Mouse (Mus musculus) midbrain, embryonic 11.5 days (tissue): ENCODE data around the gene E030018B13Rik. TPM values are rescaled to one million over a fixed set of nuclear protein-coding genes. Genes with fewer than 3 reads are reported as not detected.

ENCODE experiments used
- ATAC-seq: fragments of 200-750 bp; cut with Nextera tagmentation; 2 replicates; pipeline ENCODE4 v1.8.0; 2017; ENCODE audit warnings: moderate TSS enrichment, moderate library complexity; ENCODE audit not compliant: low FRiP score
- DNase-seq: peaks from one replicate; pipeline ENCODE4 v3.0.0; 2015; ENCODE audit warnings: low spot score; ENCODE audit errors: missing footprints
- H3K27ac ChIP-seq: fragments of 300-500 bp; sonication (generic); 2 replicates; pipeline ENCODE4 v1.5.1; 2014; ENCODE audit warnings: low read depth, low read length
- H3K27me3 ChIP-seq: fragments of 300-500 bp; sonication (generic); 2 replicates; pipeline ENCODE4 v1.6.1; 2014; ENCODE audit warnings: mild to moderate bottlenecking, low read length, moderate library complexity, mixed read lengths; ENCODE audit not compliant: control insufficient read depth, insufficient read depth
- H3K36me3 ChIP-seq: fragments of 300-500 bp; sonication (generic); 2 replicates; pipeline ENCODE4 v1.6.1; 2014; ENCODE audit warnings: mild to moderate bottlenecking, low read length, moderate library complexity, mixed read lengths; ENCODE audit not compliant: control insufficient read depth, insufficient read depth
- H3K4me1 ChIP-seq: fragments of 300-500 bp; sonication (generic); 2 replicates; pipeline ENCODE4 v1.6.1; 2014; ENCODE audit warnings: low read length; ENCODE audit not compliant: control insufficient read depth, insufficient read depth
- H3K4me2 ChIP-seq: fragments of 300-500 bp; sonication (generic); 2 replicates; pipeline ENCODE4 v1.6.1; 2014; ENCODE audit warnings: mild to moderate bottlenecking, moderate library complexity
- H3K4me3 ChIP-seq: fragments of 300-500 bp; sonication (generic); 2 replicates; pipeline ENCODE4 v1.5.1; 2014; ENCODE audit warnings: low read depth, low read length
- H3K9ac ChIP-seq: fragments of 300-500 bp; sonication (generic); 2 replicates; pipeline ENCODE4 v1.6.1; 2014; ENCODE audit warnings: low read length
- H3K9me3 ChIP-seq: fragments of 300-500 bp; sonication (generic); 2 replicates; pipeline ENCODE4 v1.6.1; 2016; ENCODE audit warnings: low read length; ENCODE audit not compliant: control insufficient read depth
- whole genome bisulfite sequencing: fragments of 180-500 bp; shearing (Covaris S2); extraction: QIAGEN DNeasy Blood & Tissue Kit; methylation state at CpG from one replicate; pipeline ENCODE4 v1.1.7; 2014; 5-methylcytosine and 5-hydroxymethylcytosine counted together
- polyA plus RNA-seq: library from polyadenylated mRNA; unstranded; fragments of >200 nt; fragmentation: Nextera tagmentation; extraction: Ambion mirVana; gene quantifications from 2 replicates; pipeline ENCODE4 v1.2.1, GENCODE M21; 2014

E030018B13Rik gene
- polyA plus RNA-seq, 1 experiment from 2014 or later: 0.14 TPM

DNA sequence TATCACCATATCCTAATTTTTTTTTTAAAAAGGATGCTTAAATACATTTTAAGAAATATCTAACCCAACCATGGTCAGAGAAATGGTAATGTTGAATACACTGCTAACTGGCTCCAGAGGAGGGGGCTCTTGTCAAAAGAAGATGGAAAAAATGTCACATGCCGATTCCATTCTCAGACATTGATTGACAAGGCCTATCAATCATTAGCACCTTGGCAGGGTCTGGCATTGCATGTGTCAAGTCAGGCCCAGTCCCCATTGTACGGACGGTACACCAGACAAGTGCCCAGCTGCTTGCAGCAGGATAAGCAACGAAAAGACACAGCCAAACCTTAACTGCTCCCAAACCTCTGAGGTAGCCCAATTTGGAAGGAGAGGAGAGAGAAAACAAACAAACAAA lies 22.0 kb upstream of the E030018B13Rik start:
- H3K4me2 ChIP-seq: no peak overlapping the region
- H3K4me1 ChIP-seq: peaks cover 14% of the 10 kb centered on the region
- peaks cover 4% of the 10 kb centered on the region; the same call in 1 of the 2 replicates for H3K36me3 ChIP-seq
- no peak for ATAC-seq
- H3K9me3 ChIP-seq: no peaks in the 10 kb centered on the region
- H3K27ac ChIP-seq: no peak overlapping the region
- no peaks in the 10 kb centered on the region for H3K27me3 ChIP-seq
- no peak overlapping the region for H3K4me3 ChIP-seq
- H3K9ac ChIP-seq: no peak overlapping the region
- no peak for DNase-seq
- WGBS: 85% methylated on average over 4 of the region's 4 CpGs

DNA sequence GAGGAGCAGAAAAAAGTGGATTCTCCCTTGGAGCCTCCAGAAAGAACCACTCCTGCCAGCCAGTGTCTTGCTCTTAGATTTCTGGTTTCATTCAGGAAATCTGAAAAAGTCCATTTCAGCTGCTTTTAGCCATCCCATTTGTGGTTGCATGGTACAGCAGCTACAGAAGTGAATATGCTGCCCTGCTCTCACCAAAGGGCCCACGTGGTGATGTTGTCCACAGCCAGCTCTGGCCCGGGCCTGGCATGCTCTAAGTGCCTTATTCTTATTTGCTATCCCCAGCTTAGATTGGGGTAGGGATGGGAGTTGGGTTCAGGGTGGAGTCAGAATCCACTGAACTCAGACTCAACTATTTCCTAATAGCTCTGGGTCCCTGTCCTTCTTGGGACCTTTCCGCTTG lies 21.4 kb upstream of the E030018B13Rik start:
- no peak overlapping the region for H3K4me2 ChIP-seq
- no peak overlapping the region for H3K4me3 ChIP-seq
- H3K9ac ChIP-seq: no peak overlapping the region
- no peak overlapping the region for H3K27ac ChIP-seq
- H3K27me3 ChIP-seq: no peaks in the 10 kb centered on the region
- ATAC-seq (no peak), DNase-seq (no peak)
- 95% methylated on average over 3 of the region's 3 CpGs for whole genome bisulfite sequencing
- H3K4me1 ChIP-seq: peaks cover 14% of the 10 kb centered on the region
- H3K36me3 ChIP-seq: peaks cover 4% of the 10 kb centered on the region; the same call in 1 of the 2 replicates
- H3K9me3 ChIP-seq: no peaks in the 10 kb centered on the region

DNA sequence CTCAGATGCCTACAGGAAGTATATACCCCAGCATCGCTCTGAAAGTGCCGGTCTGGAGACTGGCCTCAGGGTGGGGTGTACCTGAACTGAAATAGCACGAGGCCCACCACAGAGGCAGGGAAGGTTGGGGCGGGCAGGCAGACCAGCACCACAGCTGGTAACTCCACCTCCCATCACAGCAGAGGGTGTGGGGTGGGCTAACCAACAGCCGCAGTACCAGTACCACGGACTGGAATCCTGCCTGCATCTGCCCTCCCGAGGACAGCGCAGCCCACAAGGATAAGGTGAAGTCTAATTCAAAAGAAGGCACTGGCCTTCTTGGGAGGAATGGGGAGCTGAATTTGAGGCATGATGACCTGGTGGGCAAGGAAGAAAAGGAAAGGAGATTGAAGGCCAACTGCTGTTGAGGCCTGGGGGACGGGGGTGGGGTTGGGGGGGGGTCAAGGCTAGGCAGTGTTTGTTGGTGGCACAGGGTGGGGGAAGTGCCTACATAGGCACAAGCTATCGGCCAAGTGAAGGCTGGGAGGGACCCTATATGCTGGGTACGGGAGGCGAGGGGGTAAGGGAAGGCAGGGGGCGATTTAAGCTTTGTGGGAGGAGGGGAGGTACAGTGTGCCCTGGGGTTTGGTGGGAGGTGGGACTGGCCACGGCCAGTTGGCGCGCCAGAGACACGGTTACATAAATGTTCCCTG lies 20.2 kb upstream of the E030018B13Rik start:
- Histone ChIP-seq H3K27ac (no peak overlapping the region), H3K36me3 (0 out of 2 replicates have a peak, but pooled peaks cover 1% of the 10 kb centered on the region), H3K4me3 (peak overlapping the region; percentile 20), H3K27me3 (no peaks in the 10 kb centered on the region), H3K4me1 (peaks cover 14% of the 10 kb centered on the region), H3K9me3 (no peaks in the 10 kb centered on the region), H3K4me2 (peak overlapping the region; percentile 53), H3K9ac (peak overlapping the region; percentile 58; the same call in 1 of the 2 replicates)
- ATAC-seq (peak; percentile 78), DNase-seq (no peak)
- 20% methylated on average over 17 of the region's 17 CpGs for WGBS

DNA sequence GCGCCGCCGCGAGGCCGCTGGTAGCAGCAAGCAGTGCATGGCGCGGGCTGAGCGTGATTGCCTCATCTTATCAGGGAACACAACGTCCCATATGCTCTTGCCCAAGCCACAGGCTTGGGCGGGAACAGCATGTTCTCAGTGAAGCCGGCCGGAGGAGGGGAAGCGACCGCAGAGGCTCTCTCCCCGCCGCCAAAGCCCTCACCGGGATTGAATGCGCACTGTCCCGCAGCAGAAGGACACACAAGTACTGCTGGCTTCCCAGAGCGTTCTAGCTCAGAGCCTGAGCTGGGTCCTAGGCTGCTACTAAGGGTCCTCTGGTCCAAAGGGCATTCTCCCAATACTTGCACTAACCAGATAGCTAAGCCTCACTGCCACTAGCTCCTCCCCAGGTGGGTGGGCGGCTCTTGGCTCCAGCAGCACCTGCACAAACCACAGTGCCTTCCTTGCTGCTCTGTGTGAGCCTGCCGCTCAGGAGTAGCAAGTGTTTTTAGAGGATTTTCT lies 19.6 kb upstream of the E030018B13Rik start:
- no peaks in the 10 kb centered on the region for H3K27me3 ChIP-seq
- H3K4me1 ChIP-seq: peaks cover 14% of the 10 kb centered on the region
- no peaks in the 10 kb centered on the region for H3K9me3 ChIP-seq
- ATAC-seq (peak; percentile 82), DNase-seq (peak; percentile 94)
- WGBS: 2% methylated on average over 22 of the region's 22 CpGs
- peak overlapping the region; percentile 20 for H3K4me3 ChIP-seq
- H3K4me2 ChIP-seq: peak overlapping the region; percentile 53
- peak overlapping the region; percentile 58; the same call in 1 of the 2 replicates for H3K9ac ChIP-seq
- H3K27ac ChIP-seq: no peak overlapping the region
- H3K36me3 ChIP-seq: no peaks in the 10 kb centered on the region

DNA sequence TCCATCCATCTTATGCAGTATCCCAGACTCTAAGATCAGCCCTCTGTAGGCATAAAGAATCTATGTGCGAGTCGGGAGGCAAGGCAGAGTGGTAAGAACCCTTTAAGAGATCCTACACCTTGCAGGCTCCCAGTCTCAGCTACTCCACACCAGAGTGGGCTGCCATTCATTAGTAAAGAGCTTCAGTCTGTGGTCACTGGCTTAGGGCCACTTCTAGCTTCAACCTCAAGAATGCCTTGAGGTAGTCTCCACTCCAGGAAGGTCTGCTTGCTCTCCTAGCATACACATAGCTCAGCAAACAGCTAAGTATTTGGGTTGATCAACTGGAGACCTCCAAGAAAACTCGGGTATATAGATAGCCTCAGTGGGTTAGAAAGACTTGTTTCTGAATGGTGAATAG lies 19.0 kb upstream of the E030018B13Rik start:
- peak overlapping the region; percentile 58; the same call in 1 of the 2 replicates for H3K9ac ChIP-seq
- H3K4me2 ChIP-seq: no peak overlapping the region
- DNase-seq (no peak), ATAC-seq (no peak)
- no peaks in the 10 kb centered on the region for H3K36me3 ChIP-seq
- no peaks in the 10 kb centered on the region for H3K27me3 ChIP-seq
- no peaks in the 10 kb centered on the region for H3K9me3 ChIP-seq
- H3K4me1 ChIP-seq: peaks cover 14% of the 10 kb centered on the region
- 51% methylated on average over 3 of the region's 3 CpGs for WGBS
- H3K27ac ChIP-seq: no peak overlapping the region
- no peak overlapping the region for H3K4me3 ChIP-seq

DNA sequence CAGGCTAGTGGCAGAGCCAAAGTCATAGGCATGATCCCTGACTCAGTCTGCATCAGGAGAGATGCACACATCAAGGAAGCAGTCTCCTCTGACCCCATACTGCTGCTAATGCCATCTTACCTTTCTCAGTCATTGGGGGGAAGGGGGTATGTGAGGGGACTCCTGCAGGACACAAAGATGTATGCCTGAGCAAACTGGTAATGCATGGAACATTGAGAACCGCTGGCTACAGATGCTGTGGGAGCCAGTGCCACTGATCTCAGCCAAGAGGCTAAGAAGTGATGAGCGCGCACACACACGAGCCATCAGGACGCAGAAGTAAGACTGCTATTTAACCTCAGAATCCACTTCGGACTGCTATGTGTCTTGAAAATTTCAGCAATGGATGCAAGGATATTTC lies 18.5 kb upstream of the E030018B13Rik start:
- H3K9ac ChIP-seq: no peak overlapping the region
- H3K4me3 ChIP-seq: no peak overlapping the region
- WGBS: 87% methylated on average over 6 of the region's 6 CpGs
- ATAC-seq: no peak
- peaks cover 16% of the 10 kb centered on the region for H3K4me1 ChIP-seq
- no peaks in the 10 kb centered on the region for H3K27me3 ChIP-seq
- no peaks in the 10 kb centered on the region for H3K36me3 ChIP-seq
- no peak overlapping the region for H3K27ac ChIP-seq
- no peak overlapping the region for H3K4me2 ChIP-seq
- no peaks in the 10 kb centered on the region for H3K9me3 ChIP-seq
- DNase-seq: no peak

DNA sequence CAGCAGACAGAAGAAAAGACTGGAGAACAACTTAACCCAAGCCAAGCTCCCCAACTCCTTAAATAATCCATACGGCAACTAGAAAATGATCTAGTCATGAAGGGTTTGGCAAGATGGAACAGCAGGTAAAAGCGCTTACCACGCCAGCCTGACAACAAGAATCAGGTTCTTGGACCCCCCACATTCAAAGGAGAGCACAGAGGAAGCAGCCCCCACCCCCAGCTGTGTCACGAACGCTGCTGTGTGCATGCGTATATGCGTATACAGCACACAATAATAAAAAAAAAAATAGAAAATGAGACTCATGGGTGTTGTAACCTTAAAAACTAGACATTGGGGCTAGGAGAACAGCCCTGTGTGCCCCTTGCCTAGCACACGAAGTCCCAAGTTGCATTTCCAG lies 16.7 kb upstream of the E030018B13Rik start:
- no peak for ATAC-seq
- no peak overlapping the region for H3K4me2 ChIP-seq
- 88% methylated on average over 8 of the region's 8 CpGs for WGBS
- H3K9ac ChIP-seq: no peak overlapping the region
- DNase-seq: no peak
- H3K9me3 ChIP-seq: no peaks in the 10 kb centered on the region
- no peaks in the 10 kb centered on the region for H3K36me3 ChIP-seq
- no peaks in the 10 kb centered on the region for H3K27me3 ChIP-seq
- no peak overlapping the region for H3K27ac ChIP-seq
- no peak overlapping the region for H3K4me3 ChIP-seq
- H3K4me1 ChIP-seq: peaks cover 19% of the 10 kb centered on the region

DNA sequence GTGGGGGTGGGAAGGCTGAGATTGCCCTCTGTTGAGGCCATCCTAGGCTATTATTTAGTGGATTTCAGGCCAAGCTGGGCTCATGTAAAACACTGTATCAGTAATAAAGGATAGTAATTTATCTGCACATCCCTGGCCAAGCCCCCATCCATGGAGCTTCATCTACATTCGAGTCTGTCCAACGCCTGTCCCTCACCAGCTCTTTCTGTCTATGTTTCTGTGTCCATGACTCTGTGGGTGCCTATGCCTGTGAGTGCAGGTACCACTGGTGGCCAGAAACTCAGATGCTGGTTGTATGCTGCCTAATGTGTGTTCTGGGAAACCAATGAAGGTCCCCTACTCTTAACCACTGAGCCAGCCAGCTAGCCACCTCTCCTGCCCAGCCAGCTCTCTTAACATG lies 16.2 kb upstream of the E030018B13Rik start:
- 97% methylated on average over 2 of the region's 2 CpGs for WGBS
- peaks cover 19% of the 10 kb centered on the region for H3K4me1 ChIP-seq

DNA sequence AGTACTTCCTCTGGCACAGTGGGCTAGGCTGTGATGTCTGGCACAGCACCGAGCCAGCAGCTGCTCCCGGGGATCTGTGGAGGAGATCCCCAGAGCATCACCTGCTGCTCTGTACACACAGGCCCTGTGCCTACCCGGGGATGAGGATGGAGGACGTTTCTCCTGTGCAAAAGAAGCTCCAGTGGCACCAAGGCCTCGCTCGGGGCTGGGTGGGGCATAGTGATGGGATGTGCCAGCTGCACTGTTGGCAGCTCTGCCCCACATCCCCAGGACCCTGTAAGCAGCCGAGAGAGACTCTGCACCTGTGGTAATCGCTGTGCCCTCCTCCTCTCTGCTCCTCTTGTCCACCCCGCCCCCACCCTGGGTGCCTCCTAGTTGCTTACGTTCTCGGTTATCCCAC lies 15.3 kb upstream of the E030018B13Rik start:
- H3K9me3 ChIP-seq: no peaks in the 10 kb centered on the region
- H3K4me1 ChIP-seq: peaks cover 17% of the 10 kb centered on the region
- no peak overlapping the region for H3K9ac ChIP-seq
- no peaks in the 10 kb centered on the region for H3K36me3 ChIP-seq
- 63% methylated on average over 11 of the region's 11 CpGs for WGBS
- no peak overlapping the region for H3K27ac ChIP-seq
- H3K4me3 ChIP-seq: no peak overlapping the region
- ATAC-seq: no peak
- H3K27me3 ChIP-seq: no peaks in the 10 kb centered on the region
- H3K4me2 ChIP-seq: no peak overlapping the region
- DNase-seq: no peak

More for the DNA sequence above, 16.2 kb upstream of the E030018B13Rik start:
- Histone ChIP-seq H3K27me3 (no peaks in the 10 kb centered on the region), H3K4me3 (no peak overlapping the region), H3K9me3 (no peaks in the 10 kb centered on the region), H3K36me3 (no peaks in the 10 kb centered on the region), H3K9ac (no peak overlapping the region), H3K27ac (no peak overlapping the region), H3K4me2 (no peak overlapping the region)
- DNase-seq (no peak), ATAC-seq (no peak)
